Mouse (Mus musculus) liver, embryonic 11.5 days (tissue): ENCODE measurements around the gene Gpr162. TPM values are rescaled to one million over a fixed set of nuclear protein-coding genes. Genes with fewer than 3 reads are reported as not detected.

Experiments used
- ATAC-seq: fragments of 200-750 bp; cut with Nextera tagmentation; replicated peaks from 2 replicates; pipeline ENCODE4 v1.8.0; 2017; ENCODE audit warnings: moderate number of reproducible peaks, mild to moderate bottlenecking, moderate TSS enrichment, moderate library complexity; ENCODE audit not compliant: low FRiP score
- DNase-seq: peaks from one replicate; pipeline ENCODE4 v3.0.0-alpha.2; 2017; ENCODE audit warnings: low spot score
- H3K27ac ChIP-seq: fragments of 300-500 bp; sonication (generic); 2 replicates; pipeline ENCODE4 v1.5.1; 2014; ENCODE audit warnings: mild to moderate bottlenecking, low read depth, low read length, control low read depth
- H3K27me3 ChIP-seq: fragments of 300-500 bp; sonication (generic); replicated peaks from 2 replicates; pipeline ENCODE4 v1.6.1; 2014; ENCODE audit warnings: low read length, mixed read lengths; ENCODE audit not compliant: control insufficient read depth, insufficient read depth
- H3K36me3 ChIP-seq: fragments of 300-500 bp; sonication (generic); 2 replicates; pipeline ENCODE4 v1.6.1; 2014; ENCODE audit warnings: mild to moderate bottlenecking, low read length, moderate library complexity, mixed read lengths; ENCODE audit not compliant: control insufficient read depth, insufficient read depth
- H3K4me1 ChIP-seq: fragments of 300-500 bp; sonication (generic); replicated peaks from 2 replicates; pipeline ENCODE4 v1.6.1; 2014; ENCODE audit warnings: low read length, mixed read lengths; ENCODE audit not compliant: control insufficient read depth, insufficient read depth
- H3K4me2 ChIP-seq: fragments of 300-500 bp; sonication (generic); 2 replicates; pipeline ENCODE4 v1.6.1; 2014; ENCODE audit warnings: mild to moderate bottlenecking, control low read depth, moderate library complexity
- H3K4me3 ChIP-seq: fragments of 300-500 bp; sonication (generic); 2 replicates; pipeline ENCODE4 v1.5.1; 2014; ENCODE audit warnings: low read depth, low read length, control low read depth
- H3K9ac ChIP-seq: fragments of 300-500 bp; sonication (generic); 2 replicates; pipeline ENCODE4 v1.6.1; 2014; ENCODE audit warnings: low read depth, low read length, control low read depth
- H3K9me3 ChIP-seq: fragments of 300-500 bp; sonication (generic); 2 replicates; pipeline ENCODE4 v1.6.1; 2016; ENCODE audit warnings: low read length, inconsistent platforms, mixed read lengths; ENCODE audit not compliant: control insufficient read depth
- WGBS: fragments of 180-500 bp; shearing (Covaris S2); extraction: QIAGEN DNeasy Blood & Tissue Kit; methylation state at CpG from one replicate; pipeline ENCODE4 v1.1.7; 2014; 5-methylcytosine and 5-hydroxymethylcytosine counted together
- polyA plus RNA-seq: library from polyadenylated mRNA; unstranded; fragments of >200 nt; fragmentation: Nextera tagmentation; extraction: Ambion mirVana; gene quantifications from 2 replicates; pipeline ENCODE4 v1.2.1, GENCODE M21; 2014

Gene Gpr162
- polyA plus RNA-seq, 1 experiment from 2014 or later: 0.32 TPM

- no peak for DNase-seq
- H3K4me2 ChIP-seq: no peak within 1 kb of the TSS
- H3K4me3 ChIP-seq: no peak within 1 kb of the TSS
- no peaks in the 10 kb centered on the region for H3K36me3 ChIP-seq
- H3K27ac ChIP-seq: no peak within 1 kb of the TSS
- no peaks in the 10 kb centered on the region for H3K9me3 ChIP-seq
- no peaks in the 10 kb centered on the region for H3K4me1 ChIP-seq
- H3K9ac ChIP-seq: no peak within 1 kb of the TSS
- WGBS: 79% methylated on average over 9 of the region's 9 CpGs
- ATAC-seq: no peak
- H3K27me3 ChIP-seq: no peaks in the 10 kb centered on the region
Observed at GRCm38 (mm10) chr6:124887986-124888385, 24.2 kb upstream of the Gpr162 start, which contains the start of gene Cd4. Cd4 (minus strand) TSS chr6:124888221.

GRCm38 (mm10) chr6:124885956-124886381, 22.2 kb upstream of the Gpr162 start:
- Histone ChIP-seq H3K4me3 (no peak overlapping the region), H3K4me2 (no peak overlapping the region), H3K9me3 (no peaks in the 10 kb centered on the region), H3K9ac (no peak overlapping the region), H3K27me3 (no peaks in the 10 kb centered on the region), H3K36me3 (no peaks in the 10 kb centered on the region), H3K27ac (no peak overlapping the region), H3K4me1 (no peaks in the 10 kb centered on the region)
- no peak for ATAC-seq
- DNase-seq: no peak
- WGBS: 80% methylated on average over 8 of the region's 8 CpGs

- Histone ChIP-seq H3K4me1 (no peaks in the 10 kb centered on the region), H3K27me3 (no peaks in the 10 kb centered on the region), H3K4me2 (no peak overlapping the region), H3K4me3 (no peak overlapping the region), H3K9ac (no peak overlapping the region), H3K27ac (no peak overlapping the region), H3K9me3 (no peaks in the 10 kb centered on the region), H3K36me3 (no peaks in the 10 kb centered on the region)
- WGBS: 55% methylated on average over 10 of the region's 10 CpGs
- no peak for ATAC-seq
- no peak for DNase-seq
Observed at GRCm38 (mm10) chr6:124884714-124885500, 21.1 kb upstream of the Gpr162 start.

- H3K4me2 ChIP-seq: no peak overlapping the region
- no peak for ATAC-seq
- 77% methylated on average over 10 of the region's 10 CpGs for WGBS
Observed at GRCm38 (mm10) chr6:124883351-124883750, 19.6 kb upstream of the Gpr162 start.

GRCm38 (mm10) chr6:124881821-124882220, 18.0 kb upstream of the Gpr162 start:
- no peak for ATAC-seq
- WGBS: 89% methylated on average over 9 of the region's 9 CpGs
- no peaks in the 10 kb centered on the region for H3K36me3 ChIP-seq

More at GRCm38 (mm10) chr6:124883351-124883750, 19.6 kb upstream of the Gpr162 start:
- no peaks in the 10 kb centered on the region for H3K4me1 ChIP-seq
- H3K4me3 ChIP-seq: no peak overlapping the region
- H3K27ac ChIP-seq: no peak overlapping the region
- no peak overlapping the region for H3K9ac ChIP-seq
- no peaks in the 10 kb centered on the region for H3K27me3 ChIP-seq
- H3K9me3 ChIP-seq: no peaks in the 10 kb centered on the region
- no peak for DNase-seq
- no peaks in the 10 kb centered on the region for H3K36me3 ChIP-seq

GRCm38 (mm10) chr6:124879390-124879789, 15.6 kb upstream of the Gpr162 start:
- Histone ChIP-seq H3K4me3 (no peak overlapping the region), H3K27ac (no peak overlapping the region), H3K9me3 (no peaks in the 10 kb centered on the region), H3K36me3 (no peaks in the 10 kb centered on the region), H3K4me2 (no peak overlapping the region), H3K27me3 (no peaks in the 10 kb centered on the region), H3K9ac (no peak overlapping the region), H3K4me1 (no peaks in the 10 kb centered on the region)
- ATAC-seq (no peak), DNase-seq (no peak)
- 53% methylated on average over 6 of the region's 6 CpGs for WGBS

More at GRCm38 (mm10) chr6:124881821-124882220, 18.0 kb upstream of the Gpr162 start:
- H3K9me3 ChIP-seq: no peaks in the 10 kb centered on the region
- no peak for DNase-seq
- no peak overlapping the region for H3K9ac ChIP-seq
- H3K27me3 ChIP-seq: no peaks in the 10 kb centered on the region
- H3K27ac ChIP-seq: no peak overlapping the region
- H3K4me3 ChIP-seq: no peak overlapping the region
- H3K4me1 ChIP-seq: no peaks in the 10 kb centered on the region
- H3K4me2 ChIP-seq: no peak overlapping the region

- DNase-seq (no peak), ATAC-seq (no peak)
- WGBS: 14% methylated on average over 3 of the region's 3 CpGs
- Histone ChIP-seq H3K4me1 (no peaks in the 10 kb centered on the region), H3K36me3 (no peaks in the 10 kb centered on the region), H3K4me3 (no peak overlapping the region), H3K27me3 (no peaks in the 10 kb centered on the region), H3K9ac (no peak overlapping the region), H3K27ac (no peak overlapping the region), H3K4me2 (no peak overlapping the region), H3K9me3 (no peaks in the 10 kb centered on the region)
Observed at GRCm38 (mm10) chr6:124874348-124874747, 10.6 kb upstream of the Gpr162 start.

GRCm38 (mm10) chr6:124866560-124866959, 2.8 kb upstream of the Gpr162 start:
- H3K4me2 ChIP-seq: no peak overlapping the region
- peaks cover 4% of the 10 kb centered on the region; the same call in 1 of the 2 replicates for H3K4me1 ChIP-seq
- DNase-seq: no peak
- no peak overlapping the region for H3K9ac ChIP-seq
- no peak overlapping the region for H3K4me3 ChIP-seq
- H3K27me3 ChIP-seq: peaks cover 48% of the 10 kb centered on the region
- no peak overlapping the region for H3K27ac ChIP-seq
- no peaks in the 10 kb centered on the region for H3K36me3 ChIP-seq
- WGBS: 63% methylated on average over 6 of the region's 7 CpGs
- H3K9me3 ChIP-seq: no peaks in the 10 kb centered on the region
- no peak for ATAC-seq
